Mouse (Mus musculus) spleen, adult 2 months (tissue): ENCODE results near the gene Gm3285. TPM values are rescaled to one million over a fixed set of nuclear protein-coding genes. Genes with fewer than 3 reads are reported as not detected.

Experiments
- DNase-seq, 2 experiments: peaks; one replicate each; pipeline versions ENCODE4 v3.0.0 to v3.0.0-alpha.2; 2012 to 2021; ENCODE audit warnings: low spot score in 2 of 2, low read depth in 1 of 2
- H3K27ac ChIP-seq: fragments of 200-500 bp; 2 replicates; pipeline ENCODE4 v1.5.1; 2012; ENCODE audit warnings: low read length, inconsistent platforms; ENCODE audit not compliant: insufficient read depth
- H3K27me3 ChIP-seq: fragments of 200-500 bp; 2 replicates; pipeline ENCODE4 v1.6.1; 2012; ENCODE audit warnings: mild to moderate bottlenecking, moderate library complexity, low read length, inconsistent platforms; ENCODE audit not compliant: control insufficient read depth, insufficient read depth
- H3K36me3 ChIP-seq: fragments of 200-500 bp; 2 replicates; pipeline ENCODE4 v1.6.1; 2012; ENCODE audit warnings: mild to moderate bottlenecking, low read length, inconsistent platforms; ENCODE audit not compliant: control insufficient read depth, insufficient read depth
- H3K4me1 ChIP-seq: fragments of 200-500 bp; 2 replicates; pipeline ENCODE4 v1.6.1; 2011; ENCODE audit warnings: inconsistent platforms; ENCODE audit not compliant: control insufficient read depth, insufficient read depth, insufficient read length
- H3K4me3 ChIP-seq: fragments of 200-500 bp; 2 replicates; pipeline ENCODE4 v1.5.1; 2011; ENCODE audit warnings: mild to moderate bottlenecking, inconsistent platforms; ENCODE audit not compliant: insufficient read depth, insufficient read length; ENCODE audit errors: extremely low read depth
- CTCF ChIP-seq: fragments of 200-500 bp; IDR thresholded peaks from 2 replicates; pipeline ENCODE4 v1.5.1; 2011; ENCODE audit warnings: mild to moderate bottlenecking, inconsistent platforms; ENCODE audit not compliant: insufficient read depth, insufficient read length, insufficient replicate concordance; ENCODE audit errors: extremely low read depth
- POLR2A ChIP-seq: fragments of 200-500 bp; IDR thresholded peaks from 2 replicates; pipeline ENCODE4 v1.6.1; 2011; ENCODE audit warnings: low read depth, low read length, inconsistent platforms
- WGBS: fragments of 180-500 bp; shearing (Covaris S2); methylation state at CpG from one replicate; pipeline ENCODE4 v1.1.7; 2018; 5-methylcytosine and 5-hydroxymethylcytosine counted together
- polyA plus RNA-seq: library from polyadenylated mRNA; depleted of rRNA; stranded (reverse); fragments of >200 nt; gene quantifications from 2 replicates; pipeline ENCODE4 v1.2.3, GENCODE M21; 2012

Gene Gm3285
- polyA plus RNA-seq, 1 experiment: not detected

DNA sequence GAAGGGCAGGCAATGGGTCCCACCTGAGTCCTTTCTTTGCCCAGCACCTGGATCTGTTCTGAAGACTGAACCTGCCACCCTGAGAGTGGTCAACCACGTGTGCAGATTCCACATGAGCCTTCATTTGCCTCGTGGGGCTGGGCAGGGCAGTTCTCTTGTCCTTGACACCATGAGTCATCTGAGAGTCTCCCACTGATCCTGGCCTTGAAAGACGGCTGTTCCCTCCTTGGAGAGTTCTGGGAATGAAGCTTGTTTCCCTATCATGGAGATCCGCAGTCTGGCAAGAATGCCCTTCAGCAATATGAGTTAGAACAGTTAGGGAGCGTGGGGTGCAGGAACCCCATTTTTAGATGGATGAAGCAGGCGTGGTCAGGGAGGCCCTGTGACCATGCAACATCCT is 22.8 kb upstream of the Gm3285 start:
- no peak overlapping the region for H3K4me3 ChIP-seq
- no peak overlapping the region for H3K27ac ChIP-seq
- no peaks in the 10 kb centered on the region for H3K27me3 ChIP-seq
- TF ChIP-seq POLR2A: no peak
- no peak for TF ChIP-seq CTCF
- no peak for DNase-seq
- no peaks in the 10 kb centered on the region for H3K36me3 ChIP-seq
- whole genome bisulfite sequencing: 71% methylated on average over 6 of the region's 6 CpGs
- no peaks in the 10 kb centered on the region for H3K4me1 ChIP-seq

DNA sequence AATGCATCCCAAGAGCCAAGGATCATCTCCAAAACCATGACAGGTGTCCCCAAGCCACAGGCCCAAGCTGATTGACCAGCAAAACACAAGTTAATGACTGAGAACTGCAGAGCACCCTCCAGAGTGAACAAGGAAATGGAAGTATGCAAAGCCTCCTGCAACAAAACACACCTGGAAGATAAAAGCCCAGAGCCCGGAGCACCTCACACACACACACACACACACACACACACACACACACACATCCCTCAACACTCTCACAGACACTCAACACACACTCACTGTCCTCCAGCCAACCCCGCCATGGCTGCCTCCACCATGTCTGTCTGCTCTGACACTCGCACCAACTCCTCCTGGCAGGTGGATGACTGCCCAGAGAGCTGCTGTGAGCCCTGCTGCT is 15.3 kb upstream of the Gm3285 start, which contains the start of gene Gm36176:
Gene Gm36176 (plus strand): TSS at position 301 of the 400 bp plus-strand sequence.
- no peaks in the 10 kb centered on the region for H3K36me3 ChIP-seq
- H3K27ac ChIP-seq: no peak within 1 kb of the TSS
- no peak for DNase-seq
- H3K4me3 ChIP-seq: no peak within 1 kb of the TSS
- no peak for TF ChIP-seq POLR2A
- TF ChIP-seq CTCF: no peak
- no peaks in the 10 kb centered on the region for H3K4me1 ChIP-seq
- WGBS: 93% methylated on average over 2 of the region's 3 CpGs
- H3K27me3 ChIP-seq: no peaks in the 10 kb centered on the region

DNA sequence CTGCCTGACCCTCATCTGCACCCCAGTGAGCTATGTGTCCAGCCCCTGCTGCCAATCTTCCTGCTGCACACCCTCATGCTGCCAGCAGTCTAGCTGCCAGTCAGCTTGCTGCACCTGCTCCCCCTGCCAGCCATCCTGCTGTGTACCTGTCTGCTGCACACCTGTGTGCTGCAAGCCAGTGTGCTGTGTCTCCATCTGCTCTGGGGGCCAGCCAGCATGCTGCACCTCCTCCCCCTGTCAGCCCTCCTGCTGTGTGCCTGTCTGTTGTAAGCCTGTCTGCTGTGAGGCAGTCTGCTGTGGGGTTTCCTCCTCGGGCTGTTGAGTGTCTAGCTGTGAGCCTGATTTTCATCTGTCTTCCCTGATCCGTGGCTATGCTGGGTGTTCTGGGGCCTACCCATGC is 14.8 kb upstream of the Gm3285 start:
- H3K4me3 ChIP-seq: no peak overlapping the region
- TF ChIP-seq CTCF (no peak), POLR2A (no peak)
- DNase-seq: no peak

DNA sequence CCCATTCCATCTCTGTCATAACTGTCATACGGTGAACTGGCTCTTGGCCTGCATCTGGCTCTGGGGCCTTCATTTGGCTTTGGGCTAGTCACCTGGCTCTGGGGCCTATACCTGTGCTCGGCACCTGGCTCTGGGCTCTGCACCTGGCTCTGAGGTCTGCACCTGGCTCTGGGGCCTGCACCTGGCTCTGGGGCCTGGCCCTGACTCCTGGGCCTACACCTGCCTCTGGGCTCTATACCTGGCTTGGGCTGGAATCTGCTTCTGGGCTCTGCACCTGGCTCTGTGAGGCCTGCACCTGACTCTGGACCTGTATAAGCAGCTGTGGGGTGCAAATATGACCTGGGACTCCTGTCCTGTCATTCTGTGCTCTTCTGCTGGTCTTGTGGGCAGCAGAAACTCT is 14.2 kb upstream of the Gm3285 start:
- no peak overlapping the region for H3K4me3 ChIP-seq
- no peaks in the 10 kb centered on the region for H3K36me3 ChIP-seq
- no peaks in the 10 kb centered on the region for H3K27me3 ChIP-seq
- WGBS: 84% methylated on average over 2 of the region's 2 CpGs
- H3K4me1 ChIP-seq: no peaks in the 10 kb centered on the region
- TF ChIP-seq POLR2A (no peak), CTCF (no peak)
- no peak overlapping the region for H3K27ac ChIP-seq
- no peak for DNase-seq

More for the DNA sequence above, 14.8 kb upstream of the Gm3285 start:
- no peaks in the 10 kb centered on the region for H3K27me3 ChIP-seq
- no peak overlapping the region for H3K27ac ChIP-seq
- no peaks in the 10 kb centered on the region for H3K36me3 ChIP-seq
- no peaks in the 10 kb centered on the region for H3K4me1 ChIP-seq
- WGBS: 43% methylated on average over 2 of the region's 2 CpGs

DNA sequence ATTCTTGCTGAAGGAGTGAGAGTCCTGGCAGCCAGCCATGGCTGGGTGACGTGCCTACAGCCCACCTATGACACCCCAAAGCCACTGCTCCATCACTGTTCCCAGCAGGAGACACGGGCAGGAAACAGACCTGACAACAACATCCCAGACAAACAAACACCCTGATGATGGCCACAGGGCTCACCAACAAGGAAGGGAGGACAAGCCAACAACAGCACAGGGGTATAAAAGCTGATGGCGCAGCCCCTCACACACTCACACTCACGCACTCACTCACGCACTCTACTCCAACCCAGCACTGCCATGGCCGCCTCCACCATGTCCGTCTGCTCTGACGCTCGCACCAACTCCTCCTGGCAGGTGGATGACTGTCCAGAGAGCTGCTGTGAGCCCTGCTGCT is 9.2 kb upstream of the Gm3285 start, which contains the start of gene Gm10318:
Gene Gm10318 (plus strand): TSS at position 301 of the 400 bp plus-strand sequence.
- H3K27ac ChIP-seq: no peak within 1 kb of the TSS
- no peak for DNase-seq
- H3K27me3 ChIP-seq: no peaks in the 10 kb centered on the region
- 68% methylated on average over 9 of the region's 9 CpGs for WGBS
- TF ChIP-seq POLR2A (no peak), CTCF (no peak)
- no peaks in the 10 kb centered on the region for H3K36me3 ChIP-seq
- no peaks in the 10 kb centered on the region for H3K4me1 ChIP-seq
- no peak within 1 kb of the TSS for H3K4me3 ChIP-seq

DNA sequence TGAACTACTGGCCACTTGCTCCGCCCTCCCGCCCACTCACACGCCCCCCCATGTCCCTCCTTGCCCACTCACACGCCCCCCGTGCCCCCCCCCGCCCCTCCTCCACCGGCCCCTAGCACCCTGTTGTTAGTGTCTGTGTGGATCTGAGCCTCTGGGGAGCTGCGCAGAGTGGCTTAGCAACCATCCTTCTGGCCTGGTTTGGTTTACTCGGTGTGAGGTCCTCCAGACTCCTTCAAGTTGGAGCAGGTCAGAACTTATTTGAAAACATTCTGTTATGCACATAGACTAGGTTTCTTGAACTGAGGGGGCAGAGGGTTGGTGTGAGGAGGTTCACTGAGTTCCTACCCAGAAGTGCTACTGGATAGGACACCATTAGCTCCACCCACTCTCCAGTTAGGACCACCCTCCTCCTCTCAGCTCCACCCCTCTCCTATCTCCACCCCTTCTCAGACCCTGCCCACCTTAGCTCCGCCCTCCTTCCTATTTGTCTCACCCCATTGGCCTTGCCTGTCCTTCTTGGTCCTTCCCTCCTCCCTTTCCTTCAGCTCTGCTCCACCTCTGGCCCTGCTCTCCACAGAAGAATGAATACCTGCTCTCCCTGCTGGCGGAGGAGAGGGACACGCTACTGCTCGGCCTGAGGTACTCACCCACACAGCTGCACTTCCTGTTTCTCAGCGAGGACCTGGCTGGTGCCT is 2.4 kb downstream of the Gm3285 start:
- H3K4me3 ChIP-seq: peak overlapping the region; percentile 38
- H3K27ac ChIP-seq: no peak overlapping the region
- no peak for TF ChIP-seq CTCF
- TF ChIP-seq POLR2A: no peak
- 25% methylated on average over 14 of the region's 14 CpGs for WGBS
- no peaks in the 10 kb centered on the region for H3K27me3 ChIP-seq
- H3K36me3 ChIP-seq: no peaks in the 10 kb centered on the region
- DNase-seq: peak; percentile 22 to 42
- 0 out of 2 replicates have a peak, but pooled peaks cover 2% of the 10 kb centered on the region for H3K4me1 ChIP-seq

DNA sequence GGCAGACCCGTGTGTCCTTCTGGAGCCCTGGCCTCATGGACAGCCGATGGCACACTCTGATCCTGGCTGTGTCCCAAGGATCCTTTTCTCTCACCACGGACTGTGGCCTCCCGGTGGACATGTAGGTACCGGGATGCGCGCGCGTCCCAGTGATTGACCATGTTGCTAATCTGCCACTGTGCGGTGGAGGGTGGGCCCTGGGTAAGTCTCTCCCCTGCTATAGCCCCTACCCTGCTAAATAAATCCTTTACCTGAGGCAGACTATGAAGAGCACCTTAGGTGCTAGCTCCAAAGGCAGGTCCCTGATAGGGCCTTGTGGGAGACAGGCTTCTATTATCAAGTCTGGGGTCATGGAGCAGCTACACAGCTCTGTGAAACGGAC is 3.0 kb downstream of the Gm3285 start:
- TF ChIP-seq POLR2A (no peak), CTCF (no peak)
- WGBS: 26% methylated on average over 11 of the region's 11 CpGs
- no peaks in the 10 kb centered on the region for H3K27me3 ChIP-seq
- H3K36me3 ChIP-seq: no peaks in the 10 kb centered on the region
- DNase-seq: no peak
- peak overlapping the region; percentile 38 for H3K4me3 ChIP-seq
- H3K27ac ChIP-seq: no peak overlapping the region
- H3K4me1 ChIP-seq: 0 out of 2 replicates have a peak, but pooled peaks cover 2% of the 10 kb centered on the region
